Mouse (Mus musculus) megakaryocyte, adult 5-6 weeks (primary cell): ENCODE data around the gene Ap2a2. TPM values are rescaled to one million over a fixed set of nuclear protein-coding genes. Genes with fewer than 3 reads are reported as not detected.
"Not testable (repeated sequence)": the region's sequence is repeated elsewhere in the genome, so short reads cannot be mapped to it uniquely, and the experiment has no call there.

Source experiments
- ATAC-seq: 2 replicates; pipeline ENCODE4 v1.8.0; 2016; ENCODE audit warnings: mild to moderate bottlenecking, inconsistent platforms; ENCODE audit not compliant: poor library complexity, severe bottlenecking
- total RNA-seq, 2 experiments: library from RNA; stranded (forward) in 1 of 2; stranded (reverse) in 1 of 2; fragments of 153-499, 151-499 nt in 1 of 2; fragments of 221-1000, 200-1000 nt in 1 of 2; gene quantifications; 2 replicates each; pipeline versions ENCODE4 v1.2.3 to v1.2.4; 2015 to 2017

Gene Ap2a2
- total RNA-seq, 2 experiments from 2014 or later, result 48.3 to 61.8 TPM

- no peak for ATAC-seq
These were observed 85.8 kb downstream of the Ap2a2 start for GRCm38 (mm10) chr7:141647815-141648214.

- ATAC-seq, result no peak
These were observed 90.2 kb downstream of the Ap2a2 start for GRCm38 (mm10) chr7:141652191-141652590.

GRCm38 (mm10) chr7:141660346-141660745, 98.4 kb downstream of the Ap2a2 start:
- ATAC-seq, result no peak

- ATAC-seq, result no peak
These were observed 99.5 kb downstream of the Ap2a2 start for GRCm38 (mm10) chr7:141661481-141661880.

- no peak for ATAC-seq
These were observed 100.2 kb downstream of the Ap2a2 start for GRCm38 (mm10) chr7:141662223-141662622.

- ATAC-seq, result no peak
These were observed 104.2 kb downstream of the Ap2a2 start for GRCm38 (mm10) chr7:141666190-141666589.

- not testable (repeated sequence) for ATAC-seq
These were observed 107.1 kb downstream of the Ap2a2 start for GRCm38 (mm10) chr7:141669097-141669496.

GRCm38 (mm10) chr7:141670999-141671398, 109.0 kb downstream of the Ap2a2 start:
- no peak for ATAC-seq

GRCm38 (mm10) chr7:141671626-141672291, 109.8 kb downstream of the Ap2a2 start:
- no peak for ATAC-seq

GRCm38 (mm10) chr7:141678922-141679321, 116.9 kb downstream of the Ap2a2 start:
- no peak for ATAC-seq

Other genes with a start within 250 kb of the Ap2a2 start
- gene Deaf1, start 234.5 kb upstream of the Ap2a2 start, total RNA-seq (2015), result 36.1 and 36.5 TPM in 2 replicates
- 11.4 and 14.6 TPM in 2 replicates for gene Deaf1, start 234.5 kb upstream of the Ap2a2 start, total RNA-seq (2017)
- gene Tmem80, start 234.4 kb upstream of the Ap2a2 start, total RNA-seq (2015), result 11.8 and 12.0 TPM in 2 replicates
- 6.0 and 8.7 TPM in 2 replicates for gene Tmem80, start 234.4 kb upstream of the Ap2a2 start, total RNA-seq (2017)
- not detected in 2 replicates for gene Eps8l2, start 223.3 kb upstream of the Ap2a2 start, total RNA-seq (2015)
- gene Eps8l2, start 223.3 kb upstream of the Ap2a2 start, total RNA-seq (2017), result not detected in 2 replicates
- gene Taldo1, start 170.0 kb upstream of the Ap2a2 start, total RNA-seq (2015), result 197 and 213 TPM in 2 replicates
- gene Taldo1, start 170.0 kb upstream of the Ap2a2 start, total RNA-seq (2017), result 795 and 884 TPM in 2 replicates
- gene Gatd1, start 148.0 kb upstream of the Ap2a2 start, total RNA-seq (2015), result 22.8 and 26.4 TPM in 2 replicates
- 12.9 and 13.1 TPM in 2 replicates for gene Gatd1, start 148.0 kb upstream of the Ap2a2 start, total RNA-seq (2017)
- 0.18 TPM in 1 of 2 replicates, not detected in the other for gene Cend1, start 132.7 kb upstream of the Ap2a2 start, total RNA-seq (2015)
- gene Cend1, start 132.7 kb upstream of the Ap2a2 start, total RNA-seq (2017), result not detected in 2 replicates
- 14.6 and 15.0 TPM in 2 replicates for gene Slc25a22, start 124.3 kb upstream of the Ap2a2 start, total RNA-seq (2015)
- gene Slc25a22, start 124.3 kb upstream of the Ap2a2 start, total RNA-seq (2017), result 3.2 and 6.4 TPM in 2 replicates
- gene Pidd1, start 118.1 kb upstream of the Ap2a2 start, total RNA-seq (2015), result 7.1 and 8.1 TPM in 2 replicates
- gene Pidd1, start 118.1 kb upstream of the Ap2a2 start, total RNA-seq (2017), result 6.1 and 10.5 TPM in 2 replicates
- gene Rplp2, start 114.8 kb upstream of the Ap2a2 start, total RNA-seq (2015), result 1,660 and 1,825 TPM in 2 replicates
- 1,271 and 1,459 TPM in 2 replicates for gene Rplp2, start 114.8 kb upstream of the Ap2a2 start, total RNA-seq (2017)
- 31.2 and 34.5 TPM in 2 replicates for gene Pnpla2, start 107.0 kb upstream of the Ap2a2 start, total RNA-seq (2015)
- 9.1 and 12.3 TPM in 2 replicates for gene Pnpla2, start 107.0 kb upstream of the Ap2a2 start, total RNA-seq (2017)
- gene Cracr2b, start 101.1 kb upstream of the Ap2a2 start, total RNA-seq (2015), result 1.6 and 1.8 TPM in 2 replicates
- 1.5 and 2.0 TPM in 2 replicates for gene Cracr2b, start 101.1 kb upstream of the Ap2a2 start, total RNA-seq (2017)
- gene Cd151, start 94.8 kb upstream of the Ap2a2 start, total RNA-seq (2015), result 13.3 and 16.8 TPM in 2 replicates
- gene Cd151, start 94.8 kb upstream of the Ap2a2 start, total RNA-seq (2017), result 21.6 and 26.4 TPM in 2 replicates
- 16.6 and 24.0 TPM in 2 replicates for gene Polr2l, start 87.0 kb upstream of the Ap2a2 start, total RNA-seq (2015)
- gene Polr2l, start 87.0 kb upstream of the Ap2a2 start, total RNA-seq (2017), result 17.9 and 27.6 TPM in 2 replicates
- gene Tspan4, start 86.9 kb upstream of the Ap2a2 start, total RNA-seq (2015), result 1.4 and 1.5 TPM in 2 replicates
- gene Tspan4, start 86.9 kb upstream of the Ap2a2 start, total RNA-seq (2017), result 1.9 and 3.3 TPM in 2 replicates
- 8.0 and 8.4 TPM in 2 replicates for gene Chid1, start 22.3 kb upstream of the Ap2a2 start, total RNA-seq (2015)
- 28.3 and 43.5 TPM in 2 replicates for gene Chid1, start 22.3 kb upstream of the Ap2a2 start, total RNA-seq (2017)
- 0.16 and 0.39 TPM in 2 replicates for gene Muc6, start 93.1 kb downstream of the Ap2a2 start, total RNA-seq (2015)
- gene Muc6, start 93.1 kb downstream of the Ap2a2 start, total RNA-seq (2017), result 0.11 TPM in 1 of 2 replicates, not detected in the other
- gene Muc2, start 128.2 kb downstream of the Ap2a2 start, total RNA-seq (2015), result not detected in 2 replicates
- not detected in 2 replicates for gene Muc2, start 128.2 kb downstream of the Ap2a2 start, total RNA-seq (2017)
- gene Muc5ac, start 226.8 kb downstream of the Ap2a2 start, total RNA-seq (2015), result not detected in 2 replicates
- gene Muc5ac, start 226.8 kb downstream of the Ap2a2 start, total RNA-seq (2017), result under 0.01 TPM in 1 of 2 replicates, not detected in the other